Mouse (Mus musculus): ENCODE data around the gene 4930469K13Rik. TPM values are rescaled to one million over a fixed set of nuclear protein-coding genes. Genes with fewer than 3 reads are reported as not detected.

4930469K13Rik gene
- polyA plus RNA-seq, 1 experiment from 2014 or later = not detected

GRCm38 (mm10) chr11:34050063-34050462, 48.3 kb downstream of the 4930469K13Rik start:
- H3K36me3 ChIP-seq = no peaks in the 10 kb centered on the region
- H3K27me3 ChIP-seq (replicated peaks) = no peaks in the 10 kb centered on the region
- H3K27ac ChIP-seq = no peak overlapping the region
- H3K9me3 ChIP-seq = no peaks in the 10 kb centered on the region
- H3K4me3 ChIP-seq (replicated peaks) = no peak overlapping the region
- no peaks in the 10 kb centered on the region for H3K4me1 ChIP-seq (replicated peaks)
- no peak overlapping the region for H3K4me2 ChIP-seq (replicated peaks)
- WGBS = 88% methylated on average over 1 of the region's 1 CpGs
- ATAC-seq = no peak
- H3K9ac ChIP-seq = no peak overlapping the region

- no peak overlapping the region for H3K27ac ChIP-seq
- no peaks in the 10 kb centered on the region for H3K9me3 ChIP-seq
- H3K4me1 ChIP-seq (replicated peaks) = no peaks in the 10 kb centered on the region
- no peak overlapping the region for H3K4me3 ChIP-seq (replicated peaks)
- no peaks in the 10 kb centered on the region for H3K36me3 ChIP-seq
- no peak for ATAC-seq
- 90% methylated on average over 1 of the region's 1 CpGs for WGBS
- H3K9ac ChIP-seq = no peak overlapping the region
- H3K4me2 ChIP-seq (replicated peaks) = no peak overlapping the region
- no peaks in the 10 kb centered on the region for H3K27me3 ChIP-seq (replicated peaks)
These were observed 49.3 kb downstream of the 4930469K13Rik start for GRCm38 (mm10) chr11:34049125-34049379.

- Histone ChIP-seq H3K36me3 (no peaks in the 10 kb centered on the region), H3K4me3 (replicated peaks) (no peak overlapping the region), H3K9ac (no peak overlapping the region), H3K9me3 (no peaks in the 10 kb centered on the region), H3K4me2 (replicated peaks) (no peak overlapping the region), H3K27ac (no peak overlapping the region), H3K4me1 (replicated peaks) (no peaks in the 10 kb centered on the region), H3K27me3 (replicated peaks) (no peaks in the 10 kb centered on the region)
- no peak for ATAC-seq
- 88% methylated on average over 8 of the region's 8 CpGs for WGBS
These were observed 49.8 kb downstream of the 4930469K13Rik start for GRCm38 (mm10) chr11:34048375-34049124.

GRCm38 (mm10) chr11:34047542-34047937, 50.8 kb downstream of the 4930469K13Rik start:
- ATAC-seq = no peak
- H3K4me1 ChIP-seq (replicated peaks) = no peaks in the 10 kb centered on the region
- H3K36me3 ChIP-seq = no peaks in the 10 kb centered on the region
- no peaks in the 10 kb centered on the region for H3K9me3 ChIP-seq
- 83% methylated on average over 5 of the region's 5 CpGs for WGBS
- H3K27me3 ChIP-seq (replicated peaks) = no peaks in the 10 kb centered on the region
- no peak overlapping the region for H3K4me2 ChIP-seq (replicated peaks)
- H3K9ac ChIP-seq = no peak overlapping the region
- H3K4me3 ChIP-seq (replicated peaks) = no peak overlapping the region
- H3K27ac ChIP-seq = no peak overlapping the region

- Histone ChIP-seq H3K9ac (no peak within 1 kb of the TSS), H3K27me3 (replicated peaks) (no peaks in the 10 kb centered on the region), H3K9me3 (no peaks in the 10 kb centered on the region), H3K4me3 (replicated peaks) (no peak within 1 kb of the TSS), H3K4me1 (replicated peaks) (no peaks in the 10 kb centered on the region), H3K4me2 (replicated peaks) (no peak within 1 kb of the TSS), H3K36me3 (no peaks in the 10 kb centered on the region), H3K27ac (no peak within 1 kb of the TSS)
- WGBS = 72% methylated on average over 6 of the region's 6 CpGs
- no peak for ATAC-seq
These were observed 51.4 kb downstream of the 4930469K13Rik start, which contains the start of gene Lcp2 for GRCm38 (mm10) chr11:34046767-34047541. TSS of gene Lcp2 (plus strand) at chr11:34046920.

GRCm38 (mm10) chr11:34042808-34043207, 55.5 kb downstream of the 4930469K13Rik start:
- no peaks in the 10 kb centered on the region for H3K36me3 ChIP-seq
- no peaks in the 10 kb centered on the region for H3K27me3 ChIP-seq (replicated peaks)
- no peak overlapping the region for H3K9ac ChIP-seq
- ATAC-seq = no peak
- no peaks in the 10 kb centered on the region for H3K9me3 ChIP-seq
- 71% methylated on average over 1 of the region's 1 CpGs for WGBS
- H3K27ac ChIP-seq = no peak overlapping the region
- no peaks in the 10 kb centered on the region for H3K4me1 ChIP-seq (replicated peaks)
- no peak overlapping the region for H3K4me3 ChIP-seq (replicated peaks)
- no peak overlapping the region for H3K4me2 ChIP-seq (replicated peaks)

- Histone ChIP-seq H3K4me3 (replicated peaks) (no peak overlapping the region), H3K9ac (no peak overlapping the region), H3K9me3 (no peaks in the 10 kb centered on the region), H3K36me3 (no peaks in the 10 kb centered on the region), H3K27ac (no peak overlapping the region), H3K27me3 (replicated peaks) (no peaks in the 10 kb centered on the region), H3K4me1 (replicated peaks) (no peaks in the 10 kb centered on the region), H3K4me2 (replicated peaks) (no peak overlapping the region)
- WGBS = 76% methylated on average over 5 of the region's 5 CpGs
- no peak for ATAC-seq
These were observed 58.3 kb downstream of the 4930469K13Rik start for GRCm38 (mm10) chr11:34040061-34040460.

- Histone ChIP-seq H3K9me3 (no peaks in the 10 kb centered on the region), H3K36me3 (no peaks in the 10 kb centered on the region), H3K9ac (no peak overlapping the region), H3K27me3 (replicated peaks) (no peaks in the 10 kb centered on the region), H3K4me1 (replicated peaks) (no peaks in the 10 kb centered on the region), H3K4me2 (replicated peaks) (no peak overlapping the region), H3K27ac (no peak overlapping the region), H3K4me3 (replicated peaks) (no peak overlapping the region)
- WGBS = 89% methylated on average over 5 of the region's 5 CpGs
- no peak for ATAC-seq
These were observed 62.3 kb downstream of the 4930469K13Rik start for GRCm38 (mm10) chr11:34035909-34036658.

GRCm38 (mm10) chr11:34034794-34035193, 63.6 kb downstream of the 4930469K13Rik start:
- Histone ChIP-seq H3K9me3 (no peaks in the 10 kb centered on the region), H3K4me3 (replicated peaks) (no peak overlapping the region), H3K9ac (no peak overlapping the region), H3K4me2 (replicated peaks) (no peak overlapping the region), H3K27ac (no peak overlapping the region), H3K27me3 (replicated peaks) (no peaks in the 10 kb centered on the region), H3K4me1 (replicated peaks) (no peaks in the 10 kb centered on the region), H3K36me3 (no peaks in the 10 kb centered on the region)
- WGBS = 68% methylated on average over 2 of the region's 2 CpGs
- no peak for ATAC-seq

- H3K9me3 ChIP-seq = no peaks in the 10 kb centered on the region
- H3K9ac ChIP-seq = no peak overlapping the region
- no peaks in the 10 kb centered on the region for H3K27me3 ChIP-seq (replicated peaks)
- no peak overlapping the region for H3K27ac ChIP-seq
- ATAC-seq = no peak
- WGBS = 79% methylated on average over 5 of the region's 5 CpGs
- no peak overlapping the region for H3K4me3 ChIP-seq (replicated peaks)
- H3K4me2 ChIP-seq (replicated peaks) = no peak overlapping the region
- no peaks in the 10 kb centered on the region for H3K36me3 ChIP-seq
- no peaks in the 10 kb centered on the region for H3K4me1 ChIP-seq (replicated peaks)
These were observed 64.3 kb downstream of the 4930469K13Rik start for GRCm38 (mm10) chr11:34034008-34034505.

GRCm38 (mm10) chr11:34031015-34031805, 67.1 kb downstream of the 4930469K13Rik start:
- Histone ChIP-seq H3K9me3 (no peaks in the 10 kb centered on the region), H3K36me3 (no peaks in the 10 kb centered on the region), H3K9ac (no peak overlapping the region), H3K27ac (no peak overlapping the region), H3K27me3 (replicated peaks) (no peaks in the 10 kb centered on the region), H3K4me1 (replicated peaks) (no peaks in the 10 kb centered on the region), H3K4me2 (replicated peaks) (no peak overlapping the region), H3K4me3 (replicated peaks) (no peak overlapping the region)
- ATAC-seq = 0 out of 2 replicates have a peak, but pooled peaks have one; percentile 17
- 49% methylated on average over 8 of the region's 8 CpGs for WGBS

- Histone ChIP-seq H3K4me3 (replicated peaks) (no peak overlapping the region), H3K4me1 (replicated peaks) (no peaks in the 10 kb centered on the region), H3K27me3 (replicated peaks) (no peaks in the 10 kb centered on the region), H3K36me3 (no peaks in the 10 kb centered on the region), H3K9me3 (no peaks in the 10 kb centered on the region), H3K27ac (no peak overlapping the region), H3K4me2 (replicated peaks) (no peak overlapping the region), H3K9ac (no peak overlapping the region)
- 68% methylated on average over 5 of the region's 5 CpGs for WGBS
- no peak for ATAC-seq
These were observed 68.7 kb downstream of the 4930469K13Rik start for GRCm38 (mm10) chr11:34029658-34030057.
